Mouse (Mus musculus): Measurements from ENCODE around the gene Grik3. TPM values are rescaled to one million over a fixed set of nuclear protein-coding genes. Genes with fewer than 3 reads are reported as not detected.

Grik3 gene
- 0.80 and 1.1 TPM in 2 replicates for polyA plus RNA-seq (2016; fragmentation: Nextera tagmentation; extraction: Ambion mirVana)

GRCm38 (mm10) chr4:125490661-125491504 lies at the start of gene Grik3:
TSS of gene Grik3 (plus strand) at chr4:125490700.
- Histone ChIP-seq H3K36me3 (no peaks in the 10 kb centered on the region), H3K27me3 (ENCODE audit: insufficient read depth, poor library complexity, severe bottlenecking) (peaks cover 100% of the 10 kb centered on the region), H3K27ac (peak within 1 kb of the TSS; percentile 90), H3K4me1 (replicated peaks) (peaks cover 97% of the 10 kb centered on the region), H3K9me3 (no peaks in the 10 kb centered on the region), H3K4me3 (peak within 1 kb of the TSS; percentile 62)
- WGBS, result under 1% methylated on average over 77 of the region's 77 CpGs
- peak; percentile 57 for DNase-seq (ENCODE audit: low spot score)

GRCm38 (mm10) chr4:125441821-125442220 lies 48.7 kb upstream of the Grik3 start:
- 88% methylated on average over 4 of the region's 4 CpGs for WGBS
- H3K27me3 ChIP-seq (ENCODE audit: insufficient read depth, poor library complexity, severe bottlenecking), result peaks cover 9% of the 10 kb centered on the region
- no peak for DNase-seq (ENCODE audit: low spot score)

GRCm38 (mm10) chr4:125444366-125444765 lies 46.1 kb upstream of the Grik3 start:
- Histone ChIP-seq H3K36me3 (no peaks in the 10 kb centered on the region), H3K27ac (no peak overlapping the region), H3K4me3 (no peak overlapping the region), H3K27me3 (ENCODE audit: insufficient read depth, poor library complexity, severe bottlenecking) (peaks cover 4% of the 10 kb centered on the region), H3K9me3 (no peaks in the 10 kb centered on the region), H3K4me1 (replicated peaks) (peaks cover 28% of the 10 kb centered on the region)
- WGBS, result 90% methylated on average over 7 of the region's 7 CpGs
- no peak for DNase-seq (ENCODE audit: low spot score)

More at GRCm38 (mm10) chr4:125441821-125442220, 48.7 kb upstream of the Grik3 start:
- H3K27ac ChIP-seq, result no peak overlapping the region
- H3K4me1 ChIP-seq (replicated peaks), result peaks cover 33% of the 10 kb centered on the region
- no peaks in the 10 kb centered on the region for H3K9me3 ChIP-seq
- H3K4me3 ChIP-seq, result no peak overlapping the region
- H3K36me3 ChIP-seq, result no peaks in the 10 kb centered on the region

GRCm38 (mm10) chr4:125450602-125451321 lies 39.7 kb upstream of the Grik3 start:
- no peak overlapping the region for H3K4me3 ChIP-seq
- no peak for DNase-seq (ENCODE audit: low spot score)
- 58% methylated on average over 7 of the region's 7 CpGs for WGBS
- no peaks in the 10 kb centered on the region for H3K9me3 ChIP-seq
- H3K27ac ChIP-seq, result peak overlapping the region; percentile 35; the same call in 1 of the 2 replicates
- peaks cover 15% of the 10 kb centered on the region for H3K27me3 ChIP-seq (ENCODE audit: insufficient read depth, poor library complexity, severe bottlenecking)
- no peaks in the 10 kb centered on the region for H3K36me3 ChIP-seq
- peaks cover 33% of the 10 kb centered on the region for H3K4me1 ChIP-seq (replicated peaks)

DNA sequence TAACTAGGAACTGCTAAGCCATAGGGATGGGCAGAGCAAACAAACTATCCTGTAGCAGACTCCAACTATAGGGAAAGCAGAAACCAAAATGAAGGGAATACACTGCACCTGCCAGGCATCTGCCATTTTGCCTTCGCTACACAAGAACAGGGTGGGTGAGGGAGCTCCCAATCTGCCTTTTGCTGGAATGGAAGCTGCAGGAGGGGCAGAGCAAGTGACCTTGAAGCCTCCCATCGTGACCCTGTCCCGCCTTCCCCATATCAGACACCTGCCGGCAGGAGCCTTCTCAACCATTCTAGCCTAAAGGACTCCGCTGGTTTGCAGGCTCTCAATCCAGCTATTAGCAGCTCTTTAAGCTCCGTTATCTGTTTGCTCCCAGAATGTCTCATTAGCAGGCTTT lies 38.7 kb upstream of the Grik3 start:
- H3K4me3 ChIP-seq, result no peak overlapping the region
- H3K36me3 ChIP-seq, result no peaks in the 10 kb centered on the region
- peaks cover 37% of the 10 kb centered on the region for H3K4me1 ChIP-seq (replicated peaks)
- WGBS, result 60% methylated on average over 6 of the region's 6 CpGs
- no peak overlapping the region for H3K27ac ChIP-seq
- DNase-seq (ENCODE audit: low spot score), result no peak
- peaks cover 25% of the 10 kb centered on the region for H3K27me3 ChIP-seq (ENCODE audit: insufficient read depth, poor library complexity, severe bottlenecking)
- no peaks in the 10 kb centered on the region for H3K9me3 ChIP-seq

DNA sequence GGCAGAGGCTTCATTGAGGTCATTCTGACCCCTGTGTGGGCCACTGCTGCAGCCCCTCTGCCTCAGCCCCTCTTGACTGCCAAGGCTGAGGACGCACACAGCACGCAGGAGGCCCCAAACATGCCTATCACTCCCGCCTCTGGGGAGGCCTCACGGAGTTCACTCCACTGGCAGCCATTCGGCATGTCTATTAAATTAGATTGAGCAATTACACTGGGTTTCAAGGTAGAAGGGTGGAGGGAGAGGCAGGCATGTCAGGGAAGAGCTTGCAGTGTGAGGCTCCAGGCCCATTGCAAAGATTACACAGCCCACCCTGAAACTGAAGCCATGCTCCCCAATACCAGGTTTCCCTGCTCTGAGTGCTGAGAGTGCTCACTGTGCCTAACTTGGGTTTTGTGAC lies 34.0 kb upstream of the Grik3 start:
- Histone ChIP-seq H3K4me3 (no peak overlapping the region), H3K27me3 (ENCODE audit: insufficient read depth, poor library complexity, severe bottlenecking) (peaks cover 49% of the 10 kb centered on the region), H3K4me1 (replicated peaks) (peaks cover 35% of the 10 kb centered on the region), H3K27ac (no peak overlapping the region), H3K9me3 (no peaks in the 10 kb centered on the region), H3K36me3 (no peaks in the 10 kb centered on the region)
- WGBS, result 68% methylated on average over 5 of the region's 5 CpGs
- DNase-seq (ENCODE audit: low spot score), result no peak

- peak overlapping the region; percentile 59; the same call in 1 of the 2 replicates for H3K27ac ChIP-seq
- no peak for DNase-seq (ENCODE audit: low spot score)
Measured at GRCm38 (mm10) chr4:125457152-125458093, 33.1 kb upstream of the Grik3 start.

DNA sequence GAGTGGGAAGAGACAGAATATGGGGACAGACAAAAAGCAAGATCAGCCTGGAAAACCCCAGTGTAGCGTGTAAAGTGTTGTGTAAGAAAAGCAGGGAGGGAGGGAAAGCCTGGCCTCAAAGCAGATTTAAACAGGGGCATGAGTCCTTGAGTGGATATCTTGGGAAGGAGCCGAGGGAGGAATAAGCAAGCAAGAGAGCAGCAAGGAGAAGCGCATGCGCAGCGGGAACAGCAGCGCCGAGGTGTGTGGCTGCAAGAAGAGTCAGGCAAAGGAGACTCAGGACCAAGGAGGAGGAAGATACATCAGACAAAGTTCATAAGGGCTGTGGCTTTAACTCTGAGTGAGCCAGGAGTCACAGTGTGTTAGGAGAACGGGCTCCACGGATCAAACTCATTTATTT lies 30.7 kb upstream of the Grik3 start:
- Histone ChIP-seq H3K4me1 (replicated peaks) (peaks cover 23% of the 10 kb centered on the region), H3K27ac (no peak overlapping the region), H3K36me3 (no peaks in the 10 kb centered on the region), H3K27me3 (ENCODE audit: insufficient read depth, poor library complexity, severe bottlenecking) (peaks cover 46% of the 10 kb centered on the region), H3K9me3 (no peaks in the 10 kb centered on the region), H3K4me3 (no peak overlapping the region)
- WGBS, result 83% methylated on average over 9 of the region's 9 CpGs
- DNase-seq (ENCODE audit: low spot score), result no peak

More at GRCm38 (mm10) chr4:125457152-125458093, 33.1 kb upstream of the Grik3 start:
- no peaks in the 10 kb centered on the region for H3K9me3 ChIP-seq
- WGBS, result 24% methylated on average over 11 of the region's 11 CpGs
- H3K4me3 ChIP-seq, result no peak overlapping the region
- no peaks in the 10 kb centered on the region for H3K36me3 ChIP-seq
- H3K4me1 ChIP-seq (replicated peaks), result peaks cover 26% of the 10 kb centered on the region
- H3K27me3 ChIP-seq (ENCODE audit: insufficient read depth, poor library complexity, severe bottlenecking), result peaks cover 48% of the 10 kb centered on the region

DNA sequence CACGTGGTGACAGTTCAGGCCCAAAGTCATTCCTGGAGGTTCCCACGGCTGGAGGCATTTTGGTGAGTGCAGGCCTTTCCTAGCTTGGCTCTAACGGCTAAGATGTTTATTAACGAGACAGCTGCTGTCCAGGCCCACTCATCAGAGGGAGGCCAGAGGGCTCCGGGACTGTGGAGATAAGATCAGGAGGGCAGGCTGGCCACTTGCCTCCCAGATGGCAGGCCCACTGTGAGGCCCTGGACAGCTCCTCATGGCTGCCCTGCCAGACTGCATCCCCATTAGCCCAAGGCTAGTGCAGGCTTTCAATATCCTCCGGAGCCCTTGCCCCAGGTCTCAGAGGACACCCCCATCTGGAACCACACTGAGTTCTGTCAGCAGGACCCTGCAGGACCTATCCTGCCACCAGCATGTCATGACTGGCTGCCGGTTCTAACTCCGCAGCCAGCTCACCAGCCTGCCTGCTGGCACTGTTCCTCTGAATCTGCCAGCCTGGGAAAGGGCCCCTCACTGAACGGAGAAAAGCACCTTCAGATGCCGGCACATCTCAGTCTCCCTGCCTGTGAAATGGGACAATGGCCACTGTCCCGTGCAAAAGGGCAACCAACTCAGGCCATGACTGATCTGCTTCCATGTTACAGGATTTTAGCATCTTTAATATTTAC lies 20.7 kb upstream of the Grik3 start:
- Histone ChIP-seq H3K9me3 (no peaks in the 10 kb centered on the region), H3K27ac (peak overlapping the region; percentile 43; the same call in 1 of the 2 replicates), H3K4me1 (replicated peaks) (peaks cover 27% of the 10 kb centered on the region), H3K4me3 (no peak overlapping the region), H3K27me3 (ENCODE audit: insufficient read depth, poor library complexity, severe bottlenecking) (peaks cover 7% of the 10 kb centered on the region; the same call in 1 of the 2 replicates), H3K36me3 (no peaks in the 10 kb centered on the region)
- DNase-seq (ENCODE audit: low spot score), result peak; percentile 40
- whole genome bisulfite sequencing, result 53% methylated on average over 11 of the region's 11 CpGs

- Histone ChIP-seq H3K27me3 (ENCODE audit: insufficient read depth, poor library complexity, severe bottlenecking) (peaks cover 33% of the 10 kb centered on the region), H3K9me3 (no peaks in the 10 kb centered on the region), H3K36me3 (no peaks in the 10 kb centered on the region), H3K4me1 (replicated peaks) (peaks cover 32% of the 10 kb centered on the region), H3K27ac (no peak overlapping the region), H3K4me3 (no peak overlapping the region)
- 79% methylated on average over 4 of the region's 4 CpGs for WGBS
- DNase-seq (ENCODE audit: low spot score), result no peak
Measured at GRCm38 (mm10) chr4:125474903-125475302, 15.6 kb upstream of the Grik3 start.

DNA sequence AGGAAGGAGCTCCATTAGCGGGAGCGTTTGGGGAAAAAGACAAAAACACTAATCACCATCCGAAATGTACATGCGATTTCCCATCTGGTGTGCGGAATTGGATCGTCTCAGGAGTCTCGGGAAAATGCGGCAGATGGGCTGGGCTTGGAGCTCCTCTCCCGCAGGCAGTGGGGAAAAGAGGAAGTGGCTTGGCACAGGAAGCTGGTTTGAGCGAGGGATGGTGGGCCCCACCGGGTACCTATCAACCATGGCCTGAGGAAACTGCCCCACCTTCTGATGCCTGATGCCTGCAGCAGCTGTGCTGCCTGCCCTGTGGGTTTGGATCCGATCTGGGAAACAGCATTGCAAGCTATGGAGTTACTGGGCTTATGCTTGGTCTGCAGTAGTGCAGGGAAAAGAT lies 12.4 kb upstream of the Grik3 start:
- Histone ChIP-seq H3K9me3 (no peaks in the 10 kb centered on the region), H3K4me3 (no peak overlapping the region), H3K27ac (peak overlapping the region; percentile 50; the same call in 1 of the 2 replicates), H3K27me3 (ENCODE audit: insufficient read depth, poor library complexity, severe bottlenecking) (peaks cover 64% of the 10 kb centered on the region), H3K4me1 (replicated peaks) (peaks cover 34% of the 10 kb centered on the region), H3K36me3 (no peaks in the 10 kb centered on the region)
- WGBS, result 49% methylated on average over 12 of the region's 12 CpGs
- DNase-seq (ENCODE audit: low spot score), result peak; percentile 26

- Histone ChIP-seq H3K36me3 (no peaks in the 10 kb centered on the region), H3K9me3 (no peaks in the 10 kb centered on the region), H3K27ac (no peak overlapping the region), H3K4me3 (no peak overlapping the region), H3K27me3 (ENCODE audit: insufficient read depth, poor library complexity, severe bottlenecking) (peaks cover 89% of the 10 kb centered on the region), H3K4me1 (replicated peaks) (peaks cover 48% of the 10 kb centered on the region)
- no peak for DNase-seq (ENCODE audit: low spot score)
- 42% methylated on average over 3 of the region's 3 CpGs for WGBS
Measured at GRCm38 (mm10) chr4:125481256-125481655, 9.2 kb upstream of the Grik3 start.
